13 mouse cellular contexts compared by ENCODE assay signal in genomic region chr6:70871511-70871980, GRCm38 (mm10). TPM values are rescaled to one million over a fixed set of nuclear protein-coding genes. Genes with fewer than 3 reads are reported as not detected.
DNase-seq lines count a peak whose midpoint lies in the region; ATAC-seq and TF ChIP-seq lines count a peak whose summit lies in the region.
"Had no signal": no experiment of that assay in that cellular context is flagged by ENCODE, and none has a peak within 500 bp of the region (broad histone marks: within the 10 kb centered on the region; RNA-seq: fewer than 3 reads in every experiment).

No protein-coding gene starts in this region.

- H3K27ac ChIP-seq in heart, embryonic 16.5 days (ENCODE audit: low read length), result peak overlapping the region; percentile 55; the same call in 1 of the 2 replicates
- H3K27ac ChIP-seq in bone marrow macrophage, adult 2 months (ENCODE audit: insufficient read depth, low read depth, low read length), result peak overlapping the region; percentile 51
- no peak overlapping the region for H3K27ac ChIP-seq in intestine, embryonic 15.5 days
- H3K27ac ChIP-seq: embryonic facial prominence, embryonic 12.5 days; liver, embryonic 15.5 days had no signal

- WGBS in heart, embryonic 16.5 days, result 57% methylated on average over 14 of the region's 14 CpGs
- 55% methylated on average over 14 of the region's 14 CpGs for WGBS in intestine, embryonic 15.5 days

- DNase-seq in heart, postnatal 25 days (ENCODE audit: low spot score), result no peak
- peak; percentile 65 to 71 for DNase-seq in B cell, adult 2 months
- no peak for DNase-seq in gastrocnemius, postnatal 14 days
- DNase-seq in testis, postnatal 10 days (ENCODE audit: low spot score), result no peak
- DNase-seq in thymus, postnatal 25 days, result no peak
- DNase-seq: right cerebral cortex, postnatal 4 days had no signal

- TF ChIP-seq POLR2A in bone marrow macrophage, adult 2 months (IDR thresholded peaks at IDR 0.05; ENCODE audit: borderline replicate concordance, low read depth, low read length), result no peak

- peaks cover 13% of the 10 kb centered on the region for H3K4me1 ChIP-seq in heart, embryonic 16.5 days (ENCODE audit: control insufficient read depth, insufficient read depth, low read length)
- peaks cover 35% of the 10 kb centered on the region for H3K4me1 ChIP-seq in bone marrow macrophage, adult 2 months (ENCODE audit: control insufficient read depth, insufficient read depth, low read length)
- no peaks in the 10 kb centered on the region for H3K4me1 ChIP-seq in intestine, embryonic 15.5 days (replicated peaks)

- TF ChIP-seq CTCF in bone marrow macrophage, adult 2 months (IDR thresholded peaks at IDR 0.05; ENCODE audit: low read depth, low read length), result no peak

- intact Hi-C loops in heart, postnatal 25 days (cut with DNase I), result no loop called here
- intact Hi-C loops in gastrocnemius, postnatal 14 days (cut with DNase I; ENCODE audit: low total_unique reads), result no loop called here

- ATAC-seq in heart, embryonic 16.5 days (replicated peaks; ENCODE audit: extremely low read depth, insufficient read depth, low FRiP score), result no peak
- no peak for ATAC-seq in intestine, embryonic 15.5 days

- H3K4me2 ChIP-seq in heart, embryonic 16.5 days (ENCODE audit: low read depth, low read length), result peak overlapping the region; percentile 36
- peak overlapping the region; percentile 14; the same call in 1 of the 2 replicates for H3K4me2 ChIP-seq in intestine, embryonic 15.5 days (replicated peaks)
- H3K4me2 ChIP-seq: embryonic facial prominence, embryonic 12.5 days; liver, embryonic 15.5 days had no signal

- H3K36me3 ChIP-seq in heart, embryonic 16.5 days (ENCODE audit: control insufficient read depth, insufficient read depth), result no peaks in the 10 kb centered on the region
- no peaks in the 10 kb centered on the region for H3K36me3 ChIP-seq in intestine, embryonic 15.5 days
- H3K36me3 ChIP-seq: embryonic facial prominence, embryonic 12.5 days; liver, embryonic 15.5 days had no signal

- H3K9ac ChIP-seq in heart, embryonic 16.5 days (ENCODE audit: low read length), result no peak overlapping the region
- H3K9ac ChIP-seq in intestine, embryonic 15.5 days, result no peak overlapping the region
- H3K9ac ChIP-seq: embryonic facial prominence, embryonic 12.5 days; liver, embryonic 15.5 days had no signal

- no peaks in the 10 kb centered on the region for H3K9me3 ChIP-seq in heart, embryonic 16.5 days (replicated peaks; ENCODE audit: control insufficient read depth, low read length)
- no peaks in the 10 kb centered on the region for H3K9me3 ChIP-seq in intestine, embryonic 15.5 days
- H3K9me3 ChIP-seq: embryonic facial prominence, embryonic 12.5 days; liver, embryonic 15.5 days had no signal

- no peak overlapping the region for H3K4me3 ChIP-seq in heart, embryonic 16.5 days (ENCODE audit: low read length)
- peak overlapping the region; percentile 29; the same call in 1 of the 2 replicates for H3K4me3 ChIP-seq in bone marrow macrophage, adult 2 months (ENCODE audit: insufficient read depth, low read length)
- no peak overlapping the region for H3K4me3 ChIP-seq in intestine, embryonic 15.5 days (replicated peaks)
- H3K4me3 ChIP-seq: embryonic facial prominence, embryonic 12.5 days; liver, embryonic 15.5 days had no signal

- H3K27me3 ChIP-seq in heart, embryonic 16.5 days (ENCODE audit: control insufficient read depth, insufficient read depth, low read length), result no peaks in the 10 kb centered on the region
- H3K27me3 ChIP-seq in intestine, embryonic 15.5 days (replicated peaks), result no peaks in the 10 kb centered on the region
- H3K27me3 ChIP-seq: embryonic facial prominence, embryonic 12.5 days; liver, embryonic 15.5 days had no signal

RNA-seq across cellular contexts. Expression of gene Eif2ak3, which starts 27.2 kb away (rescaled TPM):
- 6.3 and 6.5 TPM in 2 replicates for polyA plus RNA-seq in heart, embryonic 16.5 days (2015; fragmentation: Nextera tagmentation; extraction: Ambion mirVana)
- 1 to 10 TPM; 7.9 to 9.3 TPM for total RNA-seq in heart, postnatal 25 days (2021)
- polyA plus RNA-seq in bone marrow macrophage, adult 2 months (2012; ENCODE audit: insufficient read depth, insufficient read length, missing spikeins), result 17.4 and 17.6 TPM in 2 replicates
- polyA plus RNA-seq in intestine, embryonic 15.5 days (2015; fragmentation: Nextera tagmentation; extraction: Ambion mirVana), result 9.7 and 9.9 TPM in 2 replicates
- 1 to 10 TPM; 7.0 to 9.5 TPM for total RNA-seq in gastrocnemius, postnatal 14 days (2021)

RNA-seq across cellular contexts. Expression of gene Tex37, which starts 47.2 kb away (rescaled TPM):
- polyA plus RNA-seq in heart, embryonic 16.5 days (2015; fragmentation: Nextera tagmentation; extraction: Ambion mirVana), result not detected in 2 replicates
- not detected for total RNA-seq in heart, postnatal 25 days (2021)
- not detected in 2 replicates for polyA plus RNA-seq in bone marrow macrophage, adult 2 months (2012; ENCODE audit: insufficient read depth, insufficient read length, missing spikeins)
- polyA plus RNA-seq in intestine, embryonic 15.5 days (2015; fragmentation: Nextera tagmentation; extraction: Ambion mirVana), result not detected in 2 replicates
- total RNA-seq in gastrocnemius, postnatal 14 days (2021), result not detected
- total RNA-seq: layer of hippocampus, adult 8-10 months; MEL had no signal
- polyA plus RNA-seq: embryonic facial prominence, embryonic 12.5 days; liver, embryonic 15.5 days had no signal

Comparison
In these comparisons a context has a peak if more than half of its experiments do, and no peak if none do; other contexts are left out.
1. DNase-seq: peak in B cell, adult 2 months (2 of 2); none in heart, postnatal 25 days (single experiment), gastrocnemius, postnatal 14 days (single experiment), testis, postnatal 10 days (single experiment) and thymus, postnatal 25 days (single experiment).